8 mouse cellular contexts compared by ENCODE assay signal in genomic region chr16:24914393-24914751, GRCm38 (mm10).
DNase-seq lines count a peak whose midpoint lies in the region; ATAC-seq lines count a peak whose summit lies in the region.

No protein-coding gene starts in this region.

- peaks cover 17% of the 10 kb centered on the region for H3K4me1 ChIP-seq in forebrain, embryonic 15.5 days
- peaks cover 14% of the 10 kb centered on the region; the same call in 1 of the 2 replicates for H3K4me1 ChIP-seq in kidney, embryonic 14.5 days (ENCODE audit: control insufficient read depth, insufficient read depth, low read length)

- intact Hi-C loops in left cerebral cortex, postnatal 4 days (cut with DNase I) = no loop called here

- peak; percentile 83 for DNase-seq in left cerebral cortex, postnatal 4 days
- no peak for DNase-seq in left cerebral cortex, adult 8-10 months (ENCODE audit: low spot score in 2 of 2)
- peak; percentile 63 for DNase-seq in brain, embryonic 18.5 days (ENCODE audit: low read depth, low spot score)
- DNase-seq in retina, embryonic 14.5 days (ENCODE audit: low spot score) = peak; percentile 21
- no peak for DNase-seq in liver
- DNase-seq in embryo, embryonic 10 days (ENCODE audit: low spot score) = no peak

- H3K27ac ChIP-seq in forebrain, embryonic 15.5 days (replicated peaks) = peak overlapping the region; percentile 54
- peak overlapping the region; percentile 19; the same call in 1 of the 2 replicates for H3K27ac ChIP-seq in kidney, embryonic 14.5 days (ENCODE audit: low read depth, low read length)

- H3K4me3 ChIP-seq in forebrain, embryonic 15.5 days = no peak overlapping the region
- no peak overlapping the region for H3K4me3 ChIP-seq in kidney, embryonic 14.5 days (ENCODE audit: low read length)

- no peak overlapping the region for H3K9ac ChIP-seq in forebrain, embryonic 15.5 days (replicated peaks)
- H3K9ac ChIP-seq in kidney, embryonic 14.5 days (ENCODE audit: low read depth, low read length) = no peak overlapping the region

- 28% methylated on average over 3 of the region's 3 CpGs for WGBS in forebrain, embryonic 15.5 days
- 43% methylated on average over 3 of the region's 3 CpGs for WGBS in kidney, embryonic 14.5 days

- H3K27me3 ChIP-seq in forebrain, embryonic 15.5 days = no peaks in the 10 kb centered on the region
- H3K27me3 ChIP-seq in kidney, embryonic 14.5 days (ENCODE audit: control insufficient read depth, insufficient read depth, low read length) = no peaks in the 10 kb centered on the region

- peak; percentile 72 for ATAC-seq in forebrain, embryonic 15.5 days (replicated peaks)
- peak; percentile 45; the same call in 1 of the 2 replicates for ATAC-seq in kidney, embryonic 14.5 days (ENCODE audit: low FRiP score, low TSS enrichment)

- H3K36me3 ChIP-seq in forebrain, embryonic 15.5 days = no peaks in the 10 kb centered on the region
- no peaks in the 10 kb centered on the region for H3K36me3 ChIP-seq in kidney, embryonic 14.5 days (ENCODE audit: control insufficient read depth, insufficient read depth, low read length)

- no peak overlapping the region for H3K4me2 ChIP-seq in forebrain, embryonic 15.5 days (replicated peaks)
- no peak overlapping the region for H3K4me2 ChIP-seq in kidney, embryonic 14.5 days (replicated peaks; ENCODE audit: low read depth, low read length)

- H3K9me3 ChIP-seq in forebrain, embryonic 15.5 days = no peaks in the 10 kb centered on the region
- H3K9me3 ChIP-seq in kidney, embryonic 14.5 days (ENCODE audit: control insufficient read depth, low read length) = no peaks in the 10 kb centered on the region

Comparison
In these comparisons a context has a peak if more than half of its experiments do, and no peak if none do; other contexts are left out.
1. DNase-seq: peak in left cerebral cortex, postnatal 4 days (single experiment), brain, embryonic 18.5 days (single experiment) and retina, embryonic 14.5 days (single experiment); none in left cerebral cortex, adult 8-10 months (0 of 2), liver (single experiment) and embryo, embryonic 10 days (single experiment).